Mouse (Mus musculus): ENCODE data around the gene Wfdc11.
"Not testable (repeated sequence)": the region's sequence is repeated elsewhere in the genome, so short reads cannot be mapped to it uniquely, and the experiment has no call there.

Wfdc11 gene

GRCm38 (mm10) chr2:164673987-164674386, at the start of gene Wfdc11:
TSS of gene Wfdc11 (minus strand) at chr2:164674087.
- DNase-seq (ENCODE audit: low spot score in 2 of 2): no peak

- DNase-seq (ENCODE audit: low spot score in 2 of 2): no peak
Measured at GRCm38 (mm10) chr2:164723276-164723675, 49.4 kb upstream of the Wfdc11 start.

DNA sequence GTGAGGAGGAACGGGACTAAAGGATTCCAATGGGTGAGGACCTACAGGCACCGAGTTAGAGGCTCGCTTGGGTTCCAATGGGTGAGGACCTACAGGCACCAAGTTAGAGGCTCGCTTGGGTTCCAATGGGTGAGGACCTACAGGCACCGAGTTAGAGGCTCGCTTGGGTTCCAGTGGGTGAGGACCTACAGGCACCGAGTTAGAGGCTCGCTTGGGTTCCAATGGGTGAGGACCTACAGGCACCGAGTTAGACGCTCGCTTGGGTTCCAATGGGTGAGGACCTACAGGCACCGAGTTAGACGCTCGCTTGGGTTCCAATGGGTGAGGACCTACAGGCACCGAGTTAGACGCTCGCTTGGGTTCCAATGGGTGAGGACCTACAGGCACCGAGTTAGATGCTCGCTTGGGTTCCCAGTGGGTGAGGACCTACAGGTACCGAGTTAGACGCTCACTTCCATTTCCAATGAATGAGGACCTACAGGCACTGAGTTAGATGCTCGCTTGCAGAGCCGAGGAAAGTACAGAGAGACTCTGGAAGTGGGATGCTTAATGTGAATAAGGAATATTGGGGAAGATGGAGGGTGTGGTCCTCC, 42.4 kb upstream of the Wfdc11 start:
- not testable (repeated sequence) for DNase-seq (ENCODE audit: low spot score in 2 of 2)

GRCm38 (mm10) chr2:164715005-164715404, 41.1 kb upstream of the Wfdc11 start, which contains the start of gene Spint5:
TSS of gene Spint5 (plus strand) at chr2:164715305.
- DNase-seq (ENCODE audit: low spot score in 2 of 2): no peak

- no peak for DNase-seq (ENCODE audit: low spot score in 2 of 2)
Measured at GRCm38 (mm10) chr2:164705991-164706390, 32.1 kb upstream of the Wfdc11 start.

DNA sequence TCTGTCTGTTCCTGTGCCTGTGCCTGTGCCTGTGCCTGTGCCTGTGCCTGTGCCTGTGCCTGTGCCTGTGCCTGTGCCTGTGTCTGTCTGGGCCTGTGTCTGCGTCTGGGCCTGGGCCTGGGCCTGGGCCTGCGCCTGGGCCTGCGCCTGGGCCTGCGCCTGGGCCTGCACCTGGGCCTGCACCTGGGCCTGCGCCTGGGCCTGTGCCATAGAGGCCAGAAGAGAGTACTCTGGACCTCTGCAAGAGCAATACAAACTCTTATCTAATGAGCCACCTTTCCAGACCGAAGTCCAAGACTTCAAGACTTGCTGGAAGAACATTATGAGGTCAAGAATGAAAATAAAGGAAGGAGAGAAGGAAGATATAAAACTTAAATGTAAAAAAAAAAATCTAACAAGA, 31.4 kb upstream of the Wfdc11 start:
- DNase-seq (ENCODE audit: low spot score in 2 of 2): no peak

DNA sequence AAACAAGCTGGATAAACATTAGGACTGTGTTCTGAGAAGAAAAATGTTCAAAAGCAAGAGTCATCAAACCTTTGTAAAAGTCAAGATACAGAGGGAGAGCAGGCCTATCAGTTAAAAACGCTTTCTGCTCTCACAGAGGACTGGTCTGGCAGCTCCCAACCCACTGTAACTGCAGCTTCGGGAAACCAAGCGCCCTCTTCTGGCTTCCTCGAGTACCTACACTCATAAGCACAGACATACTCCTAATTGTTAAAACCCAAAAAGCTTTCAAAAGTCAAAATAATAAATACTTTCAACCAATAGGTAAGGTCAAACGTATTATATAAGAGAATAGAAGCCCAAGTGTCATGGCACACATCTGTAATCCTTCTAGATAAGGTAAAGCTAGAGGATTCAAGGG, 30.3 kb upstream of the Wfdc11 start:
- no peak for DNase-seq (ENCODE audit: low spot score in 2 of 2)

DNA sequence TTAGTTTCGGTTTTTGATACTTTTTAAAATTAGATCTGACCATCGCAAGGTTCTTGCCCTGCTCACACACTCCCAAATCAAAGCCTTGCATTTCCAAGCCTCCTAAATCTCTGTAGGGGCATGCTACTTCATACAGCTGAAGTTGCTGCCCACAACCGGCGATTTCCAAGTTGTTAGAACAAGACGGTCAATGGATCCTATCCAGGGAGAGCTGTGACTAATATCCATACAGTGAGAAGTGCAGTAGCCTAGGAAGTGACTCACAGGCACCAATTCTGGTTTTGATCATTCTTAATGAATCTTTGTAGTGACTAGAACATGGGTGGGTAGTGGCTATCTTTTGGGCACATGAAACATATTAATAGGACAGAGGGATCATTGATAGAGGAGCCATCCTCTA, 27.9 kb upstream of the Wfdc11 start:
- no peak for DNase-seq (ENCODE audit: low spot score in 2 of 2)

GRCm38 (mm10) chr2:164700959-164701358, 27.1 kb upstream of the Wfdc11 start:
- DNase-seq (ENCODE audit: low spot score in 2 of 2): no peak

DNA sequence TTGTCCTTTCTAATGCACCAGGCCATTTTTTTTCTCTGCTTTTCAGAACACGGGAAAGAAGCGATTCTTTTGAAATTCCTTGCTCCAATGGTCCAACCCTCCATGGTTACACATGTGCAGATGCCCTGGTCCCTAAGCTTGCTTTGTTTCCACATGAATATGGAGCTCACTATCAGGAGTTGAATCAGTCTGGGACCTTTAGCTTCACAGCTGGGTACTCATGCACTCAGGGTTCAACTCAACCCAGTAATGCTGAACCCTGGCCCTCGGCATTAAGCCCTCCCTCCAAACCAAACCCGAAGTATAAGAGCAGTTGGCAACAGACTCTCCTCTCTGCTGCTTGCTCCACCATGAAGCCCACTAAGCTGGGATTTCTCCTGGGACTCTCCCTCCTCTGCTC, 24.3 kb upstream of the Wfdc11 start, which contains the start of gene Spint4:
TSS of gene Spint4 (plus strand) at position 301 of the 400 bp plus-strand sequence.
- DNase-seq (ENCODE audit: low spot score in 2 of 2): no peak

DNA sequence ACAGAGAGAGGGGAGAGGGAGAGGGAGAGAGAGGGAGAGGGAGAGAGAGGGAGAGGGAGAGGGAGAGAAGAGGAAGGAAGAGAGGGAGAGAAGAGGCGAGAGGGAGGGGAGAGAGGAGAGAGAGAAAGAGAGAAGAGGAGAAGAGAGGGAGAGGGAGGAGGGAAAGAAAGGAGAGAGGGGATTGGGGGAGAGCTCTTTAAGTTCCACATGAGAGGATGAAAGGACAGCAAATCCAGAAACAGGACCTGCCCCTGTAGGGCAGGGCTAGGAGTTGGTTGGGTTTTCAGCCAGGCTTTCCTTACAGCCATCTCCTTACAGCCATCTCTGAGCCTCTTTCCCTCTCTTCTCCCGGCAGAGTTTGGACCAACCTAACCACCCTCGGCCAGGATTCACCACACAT, 10.9 kb upstream of the Wfdc11 start, which contains the start of gene Wfdc13:
TSS of gene Wfdc13 (plus strand) at position 301 of the 400 bp plus-strand sequence.
- no peak for DNase-seq (ENCODE audit: low spot score in 2 of 2)

DNA sequence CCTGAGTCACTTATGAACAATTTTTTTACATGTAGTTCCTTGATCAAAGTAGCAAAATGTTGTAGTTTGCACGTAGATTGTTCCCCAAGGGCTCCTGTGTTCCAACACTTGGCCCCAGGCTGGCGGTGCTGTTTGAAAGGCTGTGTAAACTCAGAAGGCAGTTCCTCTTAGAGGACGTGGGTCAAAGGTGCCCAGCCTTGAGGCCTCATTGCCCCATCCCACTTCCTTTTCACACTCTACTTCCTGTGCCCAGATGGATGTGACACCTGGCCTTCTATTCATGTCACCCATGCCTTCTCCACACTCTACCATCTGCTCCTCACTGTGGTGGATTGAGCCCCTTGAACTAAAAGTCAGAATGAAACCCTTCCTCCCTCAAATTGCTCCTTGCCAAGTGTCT, 6.0 kb upstream of the Wfdc11 start:
- no peak for DNase-seq (ENCODE audit: low spot score in 2 of 2)

DNA sequence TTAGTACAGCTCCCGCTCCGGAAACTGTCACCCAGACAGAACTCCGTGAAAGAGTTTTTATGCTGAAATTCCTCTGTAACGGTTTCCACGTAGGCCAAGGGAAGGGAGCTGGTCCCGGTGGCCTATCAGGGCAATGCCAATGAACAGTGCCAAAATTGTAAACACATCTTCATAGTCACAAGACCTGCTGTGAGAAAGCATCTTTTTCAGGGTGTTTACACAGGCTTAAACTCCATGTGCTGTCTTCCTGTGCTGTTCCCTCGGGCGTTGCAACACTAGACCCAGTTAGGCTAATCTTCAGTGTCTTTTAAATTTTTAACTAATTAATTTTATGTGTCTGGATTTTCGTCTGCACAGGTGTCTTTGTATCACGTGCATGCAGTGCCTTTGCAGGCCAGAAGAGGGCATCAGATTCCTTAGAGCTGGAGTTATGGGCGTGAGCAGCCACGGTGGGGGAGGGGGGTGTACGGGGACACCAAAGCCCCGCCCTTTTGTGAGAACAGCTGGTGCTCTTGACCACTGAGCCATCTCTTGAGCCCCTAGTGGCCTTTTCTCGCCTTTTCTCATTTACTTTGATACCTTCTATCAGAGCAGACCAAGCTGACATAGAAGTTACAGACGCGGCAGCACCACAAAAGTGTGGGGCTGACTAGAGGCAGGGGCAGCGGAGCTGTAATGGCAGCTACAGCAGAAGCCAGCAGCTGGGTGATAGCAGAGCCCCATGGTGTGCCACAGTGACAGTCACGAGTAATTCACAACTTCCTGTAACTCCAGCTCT, 5.2 kb upstream of the Wfdc11 start:
- peak; percentile 29 to 54 for DNase-seq (ENCODE audit: low spot score in 2 of 2)

DNA sequence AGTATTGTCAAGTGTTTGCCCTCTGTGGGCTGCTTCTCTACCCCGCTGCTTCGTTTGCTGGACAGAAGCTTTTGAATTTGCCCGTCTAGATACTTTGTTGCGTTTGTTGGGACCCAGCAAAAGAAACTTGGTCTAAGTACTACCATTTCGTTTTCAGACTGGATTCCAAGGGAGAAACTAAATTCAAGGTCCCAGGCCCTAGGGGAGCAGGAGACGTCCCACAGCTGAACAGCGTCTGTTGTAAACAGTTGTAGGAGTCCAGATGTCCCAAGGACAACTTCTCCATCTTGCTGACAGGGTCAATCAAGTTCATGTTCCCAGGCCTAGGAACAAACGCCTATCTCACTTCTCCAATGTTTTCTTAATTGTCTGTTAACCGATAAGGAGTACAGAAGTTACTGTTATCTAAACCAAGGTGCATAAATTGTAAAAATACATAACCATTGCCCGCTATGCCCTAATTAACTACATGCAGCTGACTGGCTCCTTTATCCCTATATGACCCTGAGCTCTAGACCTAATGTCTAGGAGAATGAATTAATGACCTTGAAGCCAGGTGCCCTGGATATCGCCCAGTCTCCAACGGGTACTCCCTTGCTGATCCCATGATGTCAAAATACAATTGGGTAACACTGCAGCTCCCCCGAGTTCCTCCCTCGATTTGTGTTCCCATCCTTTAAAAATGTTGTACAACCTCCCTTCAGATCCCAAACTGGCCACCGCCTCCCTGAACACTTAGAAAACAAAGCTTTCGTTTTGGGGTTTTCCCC, 3.2 kb upstream of the Wfdc11 start:
- DNase-seq (ENCODE audit: low spot score in 2 of 2): no peak

GRCm38 (mm10) chr2:164676103-164676502, 2.2 kb upstream of the Wfdc11 start:
- DNase-seq (ENCODE audit: low spot score in 2 of 2): no peak

DNA sequence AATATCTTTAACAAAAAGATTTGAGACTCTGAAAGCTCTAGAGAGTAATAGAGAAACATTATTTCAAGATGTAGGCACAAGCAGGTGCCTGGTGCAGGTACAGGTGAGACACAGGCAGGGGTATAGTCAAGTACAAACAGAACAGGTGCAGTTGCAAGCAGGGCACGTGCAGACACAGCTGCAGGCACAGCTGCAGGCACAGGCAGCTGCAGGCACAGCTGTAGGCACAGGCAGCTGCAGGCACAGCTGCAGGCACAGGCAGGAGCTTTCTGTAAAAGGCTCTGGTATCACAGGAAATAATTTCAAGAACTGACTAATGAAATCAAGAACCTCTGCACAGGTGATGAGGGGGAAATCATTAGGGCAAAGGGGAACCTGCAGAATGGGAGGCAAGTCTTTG, 2.9 kb downstream of the Wfdc11 start:
- DNase-seq (ENCODE audit: low spot score in 2 of 2): no peak

GRCm38 (mm10) chr2:164670261-164670660, 3.6 kb downstream of the Wfdc11 start:
- no peak for DNase-seq (ENCODE audit: low spot score in 2 of 2)

DNA sequence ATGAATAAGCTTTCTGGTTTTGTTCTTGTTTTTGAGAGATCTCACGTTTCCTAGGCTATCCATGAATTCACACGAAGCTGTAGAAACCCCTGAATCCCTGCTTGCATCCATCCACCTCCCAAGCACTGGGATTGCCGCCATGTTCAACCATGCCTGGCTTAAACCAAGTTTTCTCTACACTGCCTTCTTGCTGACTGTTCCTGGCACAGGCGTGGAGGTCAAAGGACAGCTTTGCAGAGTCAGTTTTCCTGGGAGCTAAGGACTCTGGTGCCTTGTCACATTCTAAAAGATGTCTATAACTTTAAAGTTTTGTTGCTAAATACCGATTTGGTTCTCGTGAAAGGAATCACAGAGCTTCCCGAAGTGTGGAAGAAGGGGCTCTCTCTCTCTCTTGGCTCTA, 9.0 kb downstream of the Wfdc11 start:
- no peak for DNase-seq (ENCODE audit: low spot score in 2 of 2)

DNA sequence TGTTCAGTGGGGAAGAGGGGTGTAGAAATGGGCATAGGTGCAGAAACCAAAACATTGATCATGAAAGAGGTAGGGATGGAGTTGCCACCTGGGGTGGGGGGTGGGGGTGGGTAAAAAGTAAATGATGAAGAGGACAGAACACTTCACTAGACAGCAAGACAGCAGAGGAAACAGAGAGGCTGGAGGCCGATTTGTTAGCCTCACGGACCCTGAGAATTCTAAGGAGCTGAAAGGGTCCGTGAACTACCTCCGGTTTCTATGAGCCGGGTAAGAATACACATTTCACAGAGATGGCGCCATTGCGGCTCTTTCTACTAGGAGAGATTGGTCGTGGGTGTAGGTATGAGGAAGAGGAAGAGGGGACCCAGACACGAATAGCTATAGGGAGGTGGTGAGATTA, 17.4 kb downstream of the Wfdc11 start, which contains the start of gene Wfdc9:
TSS of gene Wfdc9 (minus strand) at position 101 of the 400 bp plus-strand sequence.
- no peak for DNase-seq (ENCODE audit: low spot score in 2 of 2)

DNA sequence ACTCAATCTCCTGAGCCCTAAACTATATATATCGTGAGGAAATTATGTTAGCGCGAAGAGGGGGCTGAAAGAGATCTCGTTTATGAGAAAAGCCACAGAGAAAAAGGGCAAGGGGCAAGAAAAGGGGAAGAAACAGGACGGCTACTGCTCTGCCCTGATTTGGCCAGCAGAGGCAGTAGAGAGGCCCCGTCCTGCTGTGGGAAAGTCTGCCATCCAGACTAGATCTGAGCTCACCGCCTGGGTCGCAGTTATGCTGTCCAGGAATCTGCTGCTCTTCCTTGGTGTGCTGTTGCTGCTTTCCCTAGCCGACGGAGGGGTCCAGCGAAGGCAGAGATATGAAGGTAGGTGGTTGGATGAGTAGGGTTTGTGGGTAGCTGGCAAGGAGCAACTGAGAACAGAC, 18.0 kb downstream of the Wfdc11 start, which contains the start of gene Wfdc10:
TSS of gene Wfdc10 (plus strand) at position 189 of the 400 bp plus-strand sequence.
- peak in 1 of 2 experiments; percentile 15 for DNase-seq (ENCODE audit: low spot score in 2 of 2)

DNA sequence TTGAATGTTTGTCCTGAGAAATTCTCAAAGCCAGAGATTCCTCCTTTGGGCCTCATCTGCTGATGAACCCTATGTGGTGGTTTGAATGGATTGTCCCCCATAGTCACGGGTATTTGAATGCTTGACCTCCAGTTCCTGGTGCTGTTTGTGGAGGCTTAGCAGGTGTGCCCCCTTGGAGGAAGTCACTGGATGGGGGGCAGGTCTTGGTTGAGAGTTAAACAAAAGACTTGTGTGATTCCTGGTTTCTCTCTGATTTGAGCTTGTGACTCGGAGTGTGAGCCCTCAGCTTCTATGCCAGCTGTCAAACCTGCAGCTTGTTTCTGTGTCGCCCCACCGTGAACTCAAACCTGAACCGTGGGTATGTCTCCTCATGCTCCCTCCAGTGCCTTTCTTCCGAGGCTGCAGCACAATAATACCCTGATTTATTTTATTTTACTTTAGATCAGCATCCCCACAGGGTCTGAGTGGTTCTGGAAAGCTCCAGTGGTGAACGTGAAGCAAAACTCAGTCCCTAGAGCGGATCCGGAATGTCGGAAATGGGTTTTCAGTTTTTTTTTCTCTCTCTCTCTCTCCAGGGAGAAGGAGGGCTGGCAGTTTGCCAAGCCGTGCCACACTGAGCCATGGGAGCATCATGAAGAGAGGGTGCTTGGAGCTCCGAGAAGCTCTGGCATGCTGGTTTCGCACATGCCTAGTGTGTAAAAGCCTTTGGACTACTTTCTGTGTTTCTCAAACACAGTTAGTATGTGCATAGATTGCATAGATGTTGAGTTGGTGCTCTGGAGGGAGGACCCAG, 31.8 kb downstream of the Wfdc11 start:
- peak in 1 of 2 experiments; percentile 18 for DNase-seq (ENCODE audit: low spot score in 2 of 2)
